Mouse (Mus musculus) forebrain, embryonic 10.5 days (tissue): Measurements from ENCODE around the gene Pacsin1. TPM values are rescaled to one million over a fixed set of nuclear protein-coding genes. Genes with fewer than 3 reads are reported as not detected.
"Not testable (repeated sequence)": the region's sequence is repeated elsewhere in the genome, so short reads cannot be mapped to it uniquely, and the experiment has no call there.

ENCODE experiments used
- DNase-seq: peaks from one replicate; pipeline ENCODE4 v3.0.0-alpha.2; 2017; ENCODE audit warnings: low spot score; ENCODE audit errors: extremely low spot score
- H3K27ac ChIP-seq: fragments of 300-500 bp; sonication (generic); 2 replicates; pipeline ENCODE4 v1.5.1; 2016; ENCODE audit warnings: mild to moderate bottlenecking
- H3K27me3 ChIP-seq: fragments of 300-500 bp; sonication (generic); 2 replicates; pipeline ENCODE4 v1.6.1; 2016; ENCODE audit warnings: mild to moderate bottlenecking; ENCODE audit not compliant: poor library complexity, severe bottlenecking
- H3K36me3 ChIP-seq: fragments of 300-500 bp; sonication (generic); replicated peaks from 2 replicates; pipeline ENCODE4 v1.6.1; 2016; ENCODE audit warnings: mild to moderate bottlenecking, moderate library complexity
- H3K4me1 ChIP-seq: fragments of 300-500 bp; sonication (generic); 2 replicates; pipeline ENCODE4 v1.6.1; 2016
- H3K4me3 ChIP-seq: fragments of 300-500 bp; sonication (generic); 2 replicates; pipeline ENCODE4 v1.5.1; 2016; ENCODE audit warnings: mild to moderate bottlenecking, moderate library complexity
- H3K9me3 ChIP-seq: fragments of 300-500 bp; sonication (generic); 2 replicates; pipeline ENCODE4 v1.6.1; 2016; ENCODE audit warnings: mild to moderate bottlenecking, moderate library complexity
- WGBS: fragments of 180-500 bp; shearing (Covaris S2); methylation state at CpG from one replicate; pipeline ENCODE4 v1.1.7; 2016; 5-methylcytosine and 5-hydroxymethylcytosine counted together
- polyA plus RNA-seq: library from polyadenylated mRNA; unstranded; fragments of >200 nt; fragmentation: Nextera tagmentation; extraction: Ambion mirVana; gene quantifications from 2 replicates; pipeline ENCODE4 v1.2.1, GENCODE M21; 2016

Gene Pacsin1
- polyA plus RNA-seq, 1 experiment from 2014 or later: 4.3 TPM

- no peaks in the 10 kb centered on the region for H3K27me3 ChIP-seq
- H3K9me3 ChIP-seq: no peaks in the 10 kb centered on the region
- H3K4me3 ChIP-seq: no peak overlapping the region
- no peak for DNase-seq
- no peak overlapping the region; the same call in 1 of the 2 replicates for H3K27ac ChIP-seq
- 41% methylated on average over 7 of the region's 7 CpGs for WGBS
- peaks cover 43% of the 10 kb centered on the region for H3K4me1 ChIP-seq
- peaks cover 22% of the 10 kb centered on the region for H3K36me3 ChIP-seq
Measured at GRCm38 (mm10) chr17:27625455-27626251, 29.7 kb upstream of the Pacsin1 start.

- Histone ChIP-seq H3K36me3 (peaks cover 32% of the 10 kb centered on the region), H3K9me3 (no peaks in the 10 kb centered on the region), H3K27me3 (no peaks in the 10 kb centered on the region), H3K27ac (peak overlapping the region; percentile 53; the same call in 1 of the 2 replicates), H3K4me3 (no peak overlapping the region), H3K4me1 (peaks cover 40% of the 10 kb centered on the region)
- 30% methylated on average over 5 of the region's 5 CpGs for WGBS
- no peak for DNase-seq
Measured at GRCm38 (mm10) chr17:27626681-27627080, 28.6 kb upstream of the Pacsin1 start.

DNA sequence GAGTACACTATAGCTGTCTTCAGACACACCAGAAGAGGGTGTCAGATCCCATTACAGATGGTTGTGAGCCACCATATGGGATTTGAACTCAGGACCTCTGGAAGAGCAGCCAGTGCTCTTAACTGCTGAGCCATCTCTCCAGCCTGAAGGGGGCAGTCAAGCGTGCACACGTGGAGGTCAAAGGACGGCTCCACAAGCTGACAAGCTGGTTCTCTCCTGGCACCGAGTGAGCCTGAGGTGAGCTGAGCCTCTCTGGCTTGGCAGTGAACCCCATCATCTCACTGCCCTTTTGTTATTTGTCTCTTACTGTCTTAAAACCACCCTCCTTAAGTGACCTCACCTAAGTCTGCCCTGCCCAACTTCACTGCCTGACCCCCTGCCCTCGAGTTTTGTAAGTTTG lies 27.9 kb upstream of the Pacsin1 start:
- Histone ChIP-seq H3K27me3 (no peaks in the 10 kb centered on the region), H3K4me1 (peaks cover 43% of the 10 kb centered on the region), H3K36me3 (peaks cover 40% of the 10 kb centered on the region), H3K4me3 (no peak overlapping the region), H3K9me3 (no peaks in the 10 kb centered on the region), H3K27ac (no peak overlapping the region)
- whole genome bisulfite sequencing: 49% methylated on average over 5 of the region's 5 CpGs
- no peak for DNase-seq

DNA sequence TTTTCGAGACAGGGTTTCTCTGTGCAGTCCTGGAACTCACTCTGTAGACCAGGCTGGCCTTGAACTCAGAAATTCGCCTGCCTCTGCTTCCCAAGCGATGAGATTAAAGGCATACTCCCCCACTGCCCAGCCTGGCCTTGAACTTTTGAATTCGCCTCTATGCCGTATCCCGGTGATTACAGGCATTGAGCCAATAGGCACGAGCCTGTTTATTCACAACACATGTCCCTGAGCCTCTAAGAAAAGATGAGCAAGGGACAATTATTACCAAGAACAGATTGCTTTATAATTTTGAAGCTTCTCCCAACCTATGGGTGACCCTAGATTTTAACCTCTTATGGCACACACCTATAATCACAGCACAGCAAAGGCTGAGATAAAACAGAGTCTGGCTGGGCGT lies 26.9 kb upstream of the Pacsin1 start:
- peaks cover 51% of the 10 kb centered on the region for H3K4me1 ChIP-seq
- WGBS: 89% methylated on average over 8 of the region's 8 CpGs
- no peaks in the 10 kb centered on the region for H3K9me3 ChIP-seq
- no peak overlapping the region for H3K4me3 ChIP-seq
- no peaks in the 10 kb centered on the region for H3K27me3 ChIP-seq
- peaks cover 49% of the 10 kb centered on the region for H3K36me3 ChIP-seq
- H3K27ac ChIP-seq: no peak overlapping the region
- no peak for DNase-seq

DNA sequence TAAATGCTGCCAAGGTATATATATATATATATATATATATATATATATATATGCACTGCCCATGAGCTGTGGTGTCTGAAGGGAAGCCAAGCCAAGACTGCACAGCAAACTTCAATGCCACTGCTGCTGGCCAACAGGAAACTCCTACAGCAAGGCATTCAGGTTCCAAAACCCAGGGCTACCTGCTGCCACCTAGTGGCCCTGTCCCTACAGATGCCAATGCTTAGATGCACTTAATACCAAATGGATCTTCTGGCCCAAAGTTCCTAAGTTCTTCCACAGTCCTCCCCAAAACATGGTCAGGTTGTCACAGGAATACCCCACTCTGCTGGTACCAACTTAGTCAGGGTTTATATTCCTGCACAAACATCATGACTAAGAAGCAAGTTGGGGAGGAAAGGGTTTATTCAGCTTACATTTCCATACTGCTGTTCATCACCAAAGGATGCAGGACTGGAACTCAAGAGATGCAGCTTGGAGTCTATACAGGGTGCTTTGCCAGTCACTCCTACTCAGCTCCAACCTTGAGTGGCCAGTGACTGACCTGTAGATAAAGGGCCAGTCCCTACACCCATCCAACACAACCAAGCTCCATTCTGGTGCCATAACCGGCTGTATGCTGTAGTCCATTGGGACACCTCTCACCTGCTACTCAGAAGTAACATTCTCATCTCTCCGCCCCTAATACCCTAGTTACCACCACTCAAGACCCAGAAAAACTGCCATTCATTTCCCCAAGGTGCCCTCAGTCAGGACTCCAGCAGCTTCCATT lies 25.9 kb upstream of the Pacsin1 start:
- Histone ChIP-seq H3K36me3 (peaks cover 60% of the 10 kb centered on the region), H3K9me3 (no peaks in the 10 kb centered on the region), H3K27me3 (no peaks in the 10 kb centered on the region), H3K4me1 (peaks cover 51% of the 10 kb centered on the region), H3K4me3 (no peak overlapping the region), H3K27ac (no peak overlapping the region)
- DNase-seq: peak; percentile 70
- 72% methylated on average over 2 of the region's 2 CpGs for WGBS

- H3K27me3 ChIP-seq: no peaks in the 10 kb centered on the region
- peak within 1 kb of the TSS; percentile 98 for H3K27ac ChIP-seq
- peaks cover 45% of the 10 kb centered on the region for H3K36me3 ChIP-seq
- under 1% methylated on average over 72 of the region's 72 CpGs for WGBS
- peak; percentile 91 for DNase-seq
- peak within 1 kb of the TSS; percentile 100 for H3K4me3 ChIP-seq
- H3K4me1 ChIP-seq: peaks cover 51% of the 10 kb centered on the region
- no peaks in the 10 kb centered on the region for H3K9me3 ChIP-seq
Measured at GRCm38 (mm10) chr17:27634871-27635574, 20.3 kb upstream of the Pacsin1 start, which contains the start of gene RPS10-NUDT3. Gene RPS10-NUDT3 (minus strand): TSS chr17:27635222.

GRCm38 (mm10) chr17:27635575-27635903 lies 19.8 kb upstream of the Pacsin1 start:
- peak overlapping the region; percentile 100 for H3K4me3 ChIP-seq
- not testable (repeated sequence) for DNase-seq, H3K27me3 ChIP-seq, H3K9me3 ChIP-seq
- H3K4me1 ChIP-seq: peaks cover 51% of the 10 kb centered on the region
- peaks cover 40% of the 10 kb centered on the region for H3K36me3 ChIP-seq
- H3K27ac ChIP-seq: peak overlapping the region; percentile 98
- WGBS: 57% methylated on average over 9 of the region's 9 CpGs

DNA sequence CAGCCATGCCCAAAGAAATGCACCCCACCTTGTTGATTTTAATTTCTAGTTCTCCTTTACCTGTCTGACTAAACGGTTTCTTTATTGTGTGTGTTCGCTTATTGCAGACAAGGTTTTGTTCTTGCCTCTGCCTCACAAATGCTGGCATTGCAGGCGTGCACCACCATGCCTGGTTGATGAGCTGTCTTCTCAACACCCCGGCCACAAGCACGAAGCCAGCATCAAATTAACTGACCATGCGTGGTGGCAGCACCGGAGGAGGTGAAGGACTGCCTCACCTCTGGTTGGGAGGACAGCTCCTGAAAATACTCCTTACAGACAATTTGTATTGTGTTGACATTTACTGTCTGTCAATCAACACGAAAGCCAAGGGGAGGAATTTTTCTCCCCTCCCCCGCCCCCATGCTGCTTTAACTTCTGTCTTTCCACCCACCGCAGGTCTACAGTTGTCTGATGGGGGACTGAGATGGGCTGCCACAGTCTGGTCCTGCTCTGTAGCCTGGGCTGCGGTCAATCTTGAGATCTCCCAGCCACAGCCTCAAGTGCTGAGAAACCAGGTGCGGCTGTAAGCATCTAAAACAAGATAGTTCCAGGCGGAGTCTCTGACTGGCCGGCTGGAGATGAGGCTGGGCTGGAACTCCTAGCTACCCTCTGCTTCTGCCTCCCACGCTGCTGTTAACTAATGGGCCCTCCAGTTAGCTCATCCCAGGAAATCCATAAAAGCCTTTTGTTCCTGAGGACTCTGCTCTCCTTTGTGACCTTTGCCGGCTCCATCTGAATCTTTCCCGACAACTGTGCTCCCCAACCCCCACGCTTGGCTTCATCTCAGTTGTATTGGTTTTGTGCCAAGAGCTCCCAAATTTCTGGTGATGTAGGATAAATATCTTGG lies 18.9 kb upstream of the Pacsin1 start, which contains the start of gene Rps10:
Gene Rps10, minus strand, starts transcription at position 538 of the 889 bp plus-strand sequence.
- 54% methylated on average over 18 of the region's 18 CpGs for WGBS
- Histone ChIP-seq H3K27ac (peak within 1 kb of the TSS; percentile 98), H3K36me3 (peaks cover 32% of the 10 kb centered on the region), H3K27me3 (no peaks in the 10 kb centered on the region), H3K4me3 (peak within 1 kb of the TSS; percentile 100), H3K4me1 (peaks cover 47% of the 10 kb centered on the region), H3K9me3 (no peaks in the 10 kb centered on the region)
- no peak for DNase-seq

GRCm38 (mm10) chr17:27637333-27637732 lies 18.0 kb upstream of the Pacsin1 start:
- 81% methylated on average over 9 of the region's 9 CpGs for WGBS
- H3K27me3 ChIP-seq: no peaks in the 10 kb centered on the region
- H3K27ac ChIP-seq: peak overlapping the region; percentile 25; the same call in 1 of the 2 replicates

DNA sequence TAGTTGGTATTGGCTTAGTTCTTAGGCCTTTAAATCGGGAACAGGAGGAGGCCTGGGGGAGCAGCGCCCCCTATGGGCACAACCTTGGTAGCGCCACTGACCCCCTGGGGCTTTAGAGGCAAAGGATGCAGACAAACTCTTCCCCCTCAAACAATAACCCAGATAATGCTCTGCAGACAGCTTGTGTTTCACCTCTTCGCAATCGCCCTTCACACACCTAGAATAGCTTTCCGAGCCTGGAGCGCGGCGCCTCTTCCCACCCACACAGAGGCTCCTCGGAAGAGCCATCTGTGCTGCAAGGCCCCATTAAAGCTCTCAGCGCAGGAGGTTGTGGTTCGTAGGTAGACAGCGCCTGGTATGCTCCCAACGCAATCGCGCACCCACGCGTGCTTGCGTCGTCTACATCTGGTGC lies 16.4 kb upstream of the Pacsin1 start:
- DNase-seq: no peak
- no peaks in the 10 kb centered on the region for H3K9me3 ChIP-seq
- H3K36me3 ChIP-seq: peaks cover 6% of the 10 kb centered on the region
- no peaks in the 10 kb centered on the region for H3K27me3 ChIP-seq
- H3K4me3 ChIP-seq: no peak overlapping the region
- H3K27ac ChIP-seq: no peak overlapping the region
- peaks cover 31% of the 10 kb centered on the region for H3K4me1 ChIP-seq
- 72% methylated on average over 20 of the region's 20 CpGs for WGBS

More at GRCm38 (mm10) chr17:27637333-27637732, 18.0 kb upstream of the Pacsin1 start:
- peaks cover 22% of the 10 kb centered on the region for H3K36me3 ChIP-seq
- DNase-seq: no peak
- H3K9me3 ChIP-seq: no peaks in the 10 kb centered on the region
- H3K4me1 ChIP-seq: peaks cover 38% of the 10 kb centered on the region
- H3K4me3 ChIP-seq: no peak overlapping the region

DNA sequence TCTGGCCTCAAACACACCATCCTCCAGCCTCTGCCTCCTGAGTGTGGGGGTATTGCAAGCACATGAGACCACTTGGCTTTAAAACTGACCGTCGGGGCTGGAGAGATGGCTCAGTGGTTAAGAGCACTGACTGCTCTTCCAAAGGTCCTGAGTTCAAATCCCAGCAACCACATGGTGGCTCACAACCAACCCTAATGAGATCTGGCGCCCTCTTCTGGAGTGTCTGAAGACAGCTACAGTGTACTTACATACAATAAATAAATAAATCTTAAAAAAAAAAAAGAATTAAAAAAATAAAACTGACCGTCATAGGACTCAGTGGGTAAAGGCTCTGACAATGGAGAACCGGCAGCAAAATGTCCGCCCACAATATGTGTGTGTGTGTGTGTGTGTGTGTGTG lies 15.5 kb upstream of the Pacsin1 start:
- peaks cover 26% of the 10 kb centered on the region for H3K4me1 ChIP-seq
- not testable (repeated sequence) for H3K9me3 ChIP-seq, H3K27ac ChIP-seq, H3K4me3 ChIP-seq, H3K36me3 ChIP-seq, DNase-seq, H3K27me3 ChIP-seq
- 91% methylated on average over 6 of the region's 6 CpGs for WGBS
